Mouse (Mus musculus): ENCODE measurements around the gene Fmnl2. TPM values are rescaled to one million over a fixed set of nuclear protein-coding genes. Genes with fewer than 3 reads are reported as not detected.

The Fmnl2 gene
- polyA plus RNA-seq (2015; fragmentation: Nextera tagmentation; extraction: Ambion mirVana), result 8.4 and 9.0 TPM in 2 replicates

DNA sequence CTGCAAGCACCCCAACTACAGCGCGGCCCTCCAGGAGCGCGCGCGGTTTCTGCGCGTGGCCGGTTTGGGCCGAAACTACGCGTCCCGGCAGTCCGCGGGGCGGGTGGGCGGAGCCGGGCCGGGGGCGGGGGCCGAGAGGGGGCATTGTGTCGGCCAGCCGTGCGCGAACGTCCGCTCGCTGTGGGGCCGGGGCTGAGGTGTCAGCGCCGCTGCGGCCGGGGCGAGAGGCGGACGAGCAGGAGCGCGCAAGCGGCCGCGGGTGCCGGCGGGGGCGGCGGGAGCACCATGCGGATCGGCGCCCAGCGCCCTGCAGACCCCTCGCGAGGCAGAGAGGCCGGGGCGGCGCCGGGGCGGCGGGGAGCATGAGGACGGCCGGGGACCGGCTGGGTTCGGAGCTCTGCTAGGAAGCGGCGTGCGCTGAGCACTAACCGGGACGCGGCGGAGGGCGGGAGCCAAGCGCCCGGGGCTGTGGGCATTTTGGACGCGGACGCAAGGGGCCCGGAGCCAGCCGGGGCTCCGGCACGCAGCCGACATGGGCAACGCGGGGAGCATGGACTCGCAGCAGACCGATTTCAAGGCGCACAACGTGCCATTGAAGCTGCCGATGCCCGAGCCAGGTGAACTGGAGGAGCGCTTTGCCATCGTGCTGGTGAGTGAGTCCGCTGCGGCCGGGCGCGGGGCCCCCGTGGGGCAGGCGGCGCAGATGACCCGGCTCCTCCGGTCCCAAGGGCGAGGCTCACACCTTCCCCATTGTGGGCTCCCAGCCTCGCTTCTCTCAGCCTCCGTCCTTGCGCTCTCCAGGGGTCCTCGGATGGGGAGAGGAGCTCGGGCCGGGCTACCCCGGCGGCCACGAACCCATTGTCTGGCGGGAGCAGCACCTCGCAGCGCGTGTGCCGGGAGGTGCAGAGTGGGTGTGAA, at the start of gene Fmnl2:
Gene Fmnl2 (plus strand): TSS at position 250 of the 918 bp plus-strand sequence.
- peak; percentile 96 for ATAC-seq
- Histone ChIP-seq H3K36me3 (ENCODE audit: control insufficient read depth, insufficient read depth, low read length) (no peaks in the 10 kb centered on the region), H3K4me2 (ENCODE audit: low read length) (peak within 1 kb of the TSS; percentile 85), H3K9me3 (ENCODE audit: control insufficient read depth, low read length) (no peaks in the 10 kb centered on the region), H3K4me1 (ENCODE audit: control insufficient read depth, insufficient read depth, low read depth, low read length) (peaks cover 31% of the 10 kb centered on the region), H3K9ac (ENCODE audit: low read depth, low read length) (peak within 1 kb of the TSS; percentile 98), H3K27ac (ENCODE audit: low read depth, low read length) (peak within 1 kb of the TSS; percentile 94), H3K27me3 (replicated peaks; ENCODE audit: control insufficient read depth, insufficient read depth, low read length) (no peaks in the 10 kb centered on the region), H3K4me3 (ENCODE audit: low read length) (peak within 1 kb of the TSS; percentile 99)
- WGBS, result under 1% methylated on average over 106 of the region's 114 CpGs

DNA sequence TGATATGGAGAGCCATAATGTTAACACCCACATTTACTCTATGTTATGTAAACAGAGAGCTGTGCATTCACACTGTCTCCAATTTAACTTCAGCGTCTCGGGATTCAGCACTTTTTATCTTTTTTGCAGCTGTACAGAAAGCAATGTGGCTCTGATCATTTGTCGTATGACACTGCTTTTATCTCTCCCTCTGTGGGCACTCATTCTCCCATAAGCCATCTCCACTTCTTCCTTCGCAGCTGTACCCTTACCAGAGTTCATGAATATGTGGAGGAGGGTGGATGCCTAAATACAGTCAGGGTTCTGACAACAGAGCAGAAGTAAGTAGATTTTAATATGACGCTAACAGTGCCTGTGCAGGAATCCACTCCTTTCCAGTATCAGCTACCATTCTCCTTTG, 47.7 kb upstream of the Fmnl2 start:
- H3K27ac ChIP-seq (ENCODE audit: low read depth, low read length), result no peak overlapping the region
- no peaks in the 10 kb centered on the region for H3K4me1 ChIP-seq (ENCODE audit: control insufficient read depth, insufficient read depth, low read depth, low read length)
- H3K9me3 ChIP-seq (ENCODE audit: control insufficient read depth, low read length), result no peaks in the 10 kb centered on the region
- H3K27me3 ChIP-seq (replicated peaks; ENCODE audit: control insufficient read depth, insufficient read depth, low read length), result no peaks in the 10 kb centered on the region
- H3K36me3 ChIP-seq (ENCODE audit: control insufficient read depth, insufficient read depth, low read length), result no peaks in the 10 kb centered on the region
- ATAC-seq, result no peak
- H3K4me3 ChIP-seq (ENCODE audit: low read length), result no peak overlapping the region
- no peak overlapping the region for H3K4me2 ChIP-seq (ENCODE audit: low read length)
- 89% methylated on average over 5 of the region's 5 CpGs for WGBS
- no peak overlapping the region for H3K9ac ChIP-seq (ENCODE audit: low read depth, low read length)

DNA sequence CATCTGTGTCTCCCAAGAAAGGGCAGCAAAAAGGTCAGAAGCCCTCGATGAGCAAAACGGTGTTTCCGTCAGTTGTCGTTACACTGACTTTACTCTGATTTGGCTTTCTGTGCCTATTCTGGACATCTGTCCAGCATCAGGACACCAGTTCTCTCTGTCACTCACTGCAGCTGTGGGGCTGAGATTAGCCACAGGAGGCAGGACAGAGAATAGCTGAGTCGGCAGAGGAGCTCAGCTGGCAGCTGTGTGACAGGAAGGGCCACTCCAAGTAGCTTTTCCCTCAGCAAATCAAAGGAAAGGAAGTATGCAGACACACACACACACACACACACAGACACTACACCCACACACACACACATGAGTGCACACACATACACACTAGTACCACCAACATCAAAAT, 46.0 kb upstream of the Fmnl2 start:
- Histone ChIP-seq H3K27me3 (replicated peaks; ENCODE audit: control insufficient read depth, insufficient read depth, low read length) (no peaks in the 10 kb centered on the region), H3K4me1 (ENCODE audit: control insufficient read depth, insufficient read depth, low read depth, low read length) (no peaks in the 10 kb centered on the region), H3K9me3 (ENCODE audit: control insufficient read depth, low read length) (no peaks in the 10 kb centered on the region), H3K4me2 (ENCODE audit: low read length) (no peak overlapping the region), H3K36me3 (ENCODE audit: control insufficient read depth, insufficient read depth, low read length) (no peaks in the 10 kb centered on the region), H3K4me3 (ENCODE audit: low read length) (no peak overlapping the region), H3K27ac (ENCODE audit: low read depth, low read length) (no peak overlapping the region), H3K9ac (ENCODE audit: low read depth, low read length) (no peak overlapping the region)
- 38% methylated on average over 5 of the region's 5 CpGs for WGBS
- no peak for ATAC-seq

DNA sequence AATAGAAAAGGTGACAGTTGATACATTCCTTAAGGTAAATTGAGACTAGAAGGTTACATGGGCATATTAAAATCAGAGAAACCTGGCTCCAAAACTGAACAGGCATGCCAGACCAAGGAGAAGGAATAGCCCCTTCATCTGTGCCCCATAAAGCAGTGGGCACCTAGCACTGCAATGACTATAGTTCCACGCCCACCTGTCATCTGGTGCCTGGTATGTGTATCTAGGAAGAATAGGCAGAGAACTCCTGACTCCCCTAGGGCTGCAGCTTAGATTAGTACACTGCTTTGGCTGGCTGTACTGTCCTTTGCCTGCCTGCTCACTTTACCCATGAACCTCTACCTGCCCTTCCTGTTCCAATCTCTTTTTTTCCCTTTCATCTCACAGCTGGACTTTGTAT, 40.3 kb upstream of the Fmnl2 start:
- H3K4me1 ChIP-seq (ENCODE audit: control insufficient read depth, insufficient read depth, low read depth, low read length), result no peaks in the 10 kb centered on the region
- no peak overlapping the region for H3K27ac ChIP-seq (ENCODE audit: low read depth, low read length)
- no peaks in the 10 kb centered on the region for H3K36me3 ChIP-seq (ENCODE audit: control insufficient read depth, insufficient read depth, low read length)
- WGBS, result 93% methylated on average over 1 of the region's 1 CpGs
- no peaks in the 10 kb centered on the region for H3K27me3 ChIP-seq (replicated peaks; ENCODE audit: control insufficient read depth, insufficient read depth, low read length)
- no peaks in the 10 kb centered on the region for H3K9me3 ChIP-seq (ENCODE audit: control insufficient read depth, low read length)
- no peak overlapping the region for H3K9ac ChIP-seq (ENCODE audit: low read depth, low read length)
- H3K4me2 ChIP-seq (ENCODE audit: low read length), result no peak overlapping the region
- ATAC-seq, result no peak
- no peak overlapping the region for H3K4me3 ChIP-seq (ENCODE audit: low read length)

DNA sequence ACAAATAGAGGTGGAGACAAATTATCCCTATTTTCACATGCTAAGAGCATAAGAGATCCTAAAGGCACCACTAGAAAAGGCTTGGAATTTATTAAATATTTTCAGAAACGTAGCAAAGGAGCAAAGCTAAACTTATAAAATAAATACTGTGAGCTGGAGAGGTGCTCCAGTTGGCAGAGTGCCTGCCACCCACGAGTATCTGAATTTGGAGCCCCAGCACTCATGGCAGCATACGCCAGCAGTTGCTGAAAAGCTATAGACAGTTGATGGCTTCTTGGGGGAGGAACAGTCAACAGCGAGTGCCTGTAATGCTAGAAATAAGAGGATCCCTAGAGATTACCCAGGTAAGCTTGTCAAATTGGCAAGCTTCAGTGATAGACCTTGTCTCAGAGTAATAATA, 38.7 kb upstream of the Fmnl2 start:
- no peaks in the 10 kb centered on the region for H3K27me3 ChIP-seq (replicated peaks; ENCODE audit: control insufficient read depth, insufficient read depth, low read length)
- no peak overlapping the region for H3K9ac ChIP-seq (ENCODE audit: low read depth, low read length)
- no peak overlapping the region for H3K27ac ChIP-seq (ENCODE audit: low read depth, low read length)
- ATAC-seq, result no peak
- no peak overlapping the region for H3K4me2 ChIP-seq (ENCODE audit: low read length)
- no peaks in the 10 kb centered on the region for H3K36me3 ChIP-seq (ENCODE audit: control insufficient read depth, insufficient read depth, low read length)
- no peaks in the 10 kb centered on the region for H3K4me1 ChIP-seq (ENCODE audit: control insufficient read depth, insufficient read depth, low read depth, low read length)
- 75% methylated on average over 4 of the region's 4 CpGs for WGBS
- no peak overlapping the region for H3K4me3 ChIP-seq (ENCODE audit: low read length)
- H3K9me3 ChIP-seq (ENCODE audit: control insufficient read depth, low read length), result no peaks in the 10 kb centered on the region

DNA sequence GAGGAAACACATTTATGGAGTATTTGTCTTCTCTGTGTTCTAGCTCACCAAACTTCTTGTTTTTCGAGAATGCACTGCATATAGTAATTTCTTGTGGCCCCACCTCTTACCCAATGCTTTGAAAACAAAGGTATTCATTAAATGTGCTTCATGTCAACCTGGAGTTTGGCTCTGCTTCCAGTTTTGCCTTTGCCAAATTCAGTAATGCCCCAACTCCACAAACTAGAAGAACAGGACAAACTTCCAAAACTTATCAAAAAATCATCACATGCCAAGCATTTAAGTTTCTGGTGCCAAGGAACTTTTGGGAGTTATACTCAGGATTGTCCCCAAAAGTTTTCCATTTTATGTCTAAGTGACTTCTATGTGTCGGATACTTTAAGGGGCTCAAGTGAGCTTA, 35.4 kb upstream of the Fmnl2 start:
- Histone ChIP-seq H3K9me3 (ENCODE audit: control insufficient read depth, low read length) (no peaks in the 10 kb centered on the region), H3K9ac (ENCODE audit: low read depth, low read length) (no peak overlapping the region), H3K27ac (ENCODE audit: low read depth, low read length) (no peak overlapping the region), H3K36me3 (ENCODE audit: control insufficient read depth, insufficient read depth, low read length) (no peaks in the 10 kb centered on the region), H3K4me1 (ENCODE audit: control insufficient read depth, insufficient read depth, low read depth, low read length) (no peaks in the 10 kb centered on the region), H3K27me3 (replicated peaks; ENCODE audit: control insufficient read depth, insufficient read depth, low read length) (no peaks in the 10 kb centered on the region), H3K4me2 (ENCODE audit: low read length) (no peak overlapping the region), H3K4me3 (ENCODE audit: low read length) (no peak overlapping the region)
- ATAC-seq, result no peak
- WGBS, result 82% methylated on average over 2 of the region's 2 CpGs

DNA sequence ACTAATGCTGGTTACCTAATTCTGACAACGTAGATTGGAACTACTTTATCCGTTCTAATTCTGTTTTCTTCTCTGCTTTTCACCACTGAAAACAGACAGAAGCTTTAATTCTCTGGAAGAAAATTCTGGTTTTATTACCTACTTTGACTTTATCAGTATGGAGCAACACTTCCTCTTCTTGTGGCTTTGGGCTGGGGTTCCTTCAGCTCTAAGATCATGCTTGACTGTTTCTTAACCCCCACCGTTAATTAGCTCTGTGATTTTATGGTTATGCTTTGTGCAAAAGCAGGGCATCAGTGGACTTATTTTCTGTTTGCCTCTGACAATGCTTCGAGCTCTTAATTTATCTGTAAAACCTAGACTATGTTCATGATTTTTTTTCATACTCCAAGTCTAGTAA, 29.6 kb upstream of the Fmnl2 start:
- no peaks in the 10 kb centered on the region for H3K4me1 ChIP-seq (ENCODE audit: control insufficient read depth, insufficient read depth, low read depth, low read length)
- H3K9ac ChIP-seq (ENCODE audit: low read depth, low read length), result no peak overlapping the region
- no peaks in the 10 kb centered on the region for H3K9me3 ChIP-seq (ENCODE audit: control insufficient read depth, low read length)
- no peak for ATAC-seq
- no peak overlapping the region for H3K4me3 ChIP-seq (ENCODE audit: low read length)
- 88% methylated on average over 4 of the region's 4 CpGs for WGBS
- no peaks in the 10 kb centered on the region for H3K27me3 ChIP-seq (replicated peaks; ENCODE audit: control insufficient read depth, insufficient read depth, low read length)
- H3K4me2 ChIP-seq (ENCODE audit: low read length), result no peak overlapping the region
- no peak overlapping the region for H3K27ac ChIP-seq (ENCODE audit: low read depth, low read length)
- H3K36me3 ChIP-seq (ENCODE audit: control insufficient read depth, insufficient read depth, low read length), result no peaks in the 10 kb centered on the region

DNA sequence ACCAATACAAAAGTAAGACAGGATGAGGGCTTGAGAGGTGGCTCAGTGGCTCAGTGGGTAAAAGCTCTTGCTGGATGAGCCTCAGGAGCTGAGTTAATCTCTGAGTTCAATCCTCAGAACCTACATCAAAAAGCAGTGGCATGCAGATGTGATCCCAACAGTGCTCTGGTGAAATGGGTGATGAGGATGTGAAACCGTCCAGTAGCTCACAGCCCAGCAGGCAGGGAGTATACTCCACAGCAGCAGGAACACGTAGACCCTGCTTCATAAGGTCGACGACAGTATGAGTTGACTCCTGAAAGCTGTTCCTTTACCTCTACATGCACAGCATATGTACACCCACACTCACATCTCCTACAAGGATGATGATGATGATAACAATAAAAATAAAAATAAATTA, 27.1 kb upstream of the Fmnl2 start:
- Histone ChIP-seq H3K4me3 (ENCODE audit: low read length) (no peak overlapping the region), H3K9me3 (ENCODE audit: control insufficient read depth, low read length) (no peaks in the 10 kb centered on the region), H3K27me3 (replicated peaks; ENCODE audit: control insufficient read depth, insufficient read depth, low read length) (no peaks in the 10 kb centered on the region), H3K4me2 (ENCODE audit: low read length) (no peak overlapping the region), H3K36me3 (ENCODE audit: control insufficient read depth, insufficient read depth, low read length) (no peaks in the 10 kb centered on the region), H3K4me1 (ENCODE audit: control insufficient read depth, insufficient read depth, low read depth, low read length) (no peaks in the 10 kb centered on the region), H3K9ac (ENCODE audit: low read depth, low read length) (no peak overlapping the region), H3K27ac (ENCODE audit: low read depth, low read length) (no peak overlapping the region)
- no peak for ATAC-seq
- 87% methylated on average over 4 of the region's 4 CpGs for WGBS

DNA sequence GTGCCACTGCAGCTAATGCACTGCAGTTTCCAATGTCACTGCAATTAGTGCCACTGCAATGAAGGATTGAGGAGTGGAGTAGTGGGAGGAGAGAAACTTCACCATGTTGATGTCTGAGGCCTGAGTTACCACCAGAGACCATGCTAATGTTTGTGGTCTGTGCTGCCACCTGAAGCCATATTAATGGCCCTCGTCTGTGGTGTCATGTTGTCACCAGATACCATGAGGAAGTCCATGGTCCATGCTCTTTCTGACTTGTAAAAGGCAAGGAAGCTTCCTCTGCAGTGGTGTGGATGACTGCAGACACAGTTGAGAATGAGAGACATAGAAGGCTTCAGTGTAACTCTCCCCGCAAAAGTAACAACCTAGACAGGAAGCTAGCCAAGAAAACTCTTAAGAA, 26.1 kb upstream of the Fmnl2 start:
- no peak overlapping the region for H3K9ac ChIP-seq (ENCODE audit: low read depth, low read length)
- H3K4me3 ChIP-seq (ENCODE audit: low read length), result no peak overlapping the region
- no peak for ATAC-seq
- no peak overlapping the region for H3K27ac ChIP-seq (ENCODE audit: low read depth, low read length)
- H3K9me3 ChIP-seq (ENCODE audit: control insufficient read depth, low read length), result no peaks in the 10 kb centered on the region
- no peaks in the 10 kb centered on the region for H3K36me3 ChIP-seq (ENCODE audit: control insufficient read depth, insufficient read depth, low read length)
- no peak overlapping the region for H3K4me2 ChIP-seq (ENCODE audit: low read length)
- no peaks in the 10 kb centered on the region for H3K4me1 ChIP-seq (ENCODE audit: control insufficient read depth, insufficient read depth, low read depth, low read length)
- 92% methylated on average over 2 of the region's 2 CpGs for WGBS
- H3K27me3 ChIP-seq (replicated peaks; ENCODE audit: control insufficient read depth, insufficient read depth, low read length), result no peaks in the 10 kb centered on the region

Data from hindbrain, embryonic 16.5 days (tissue).